Mouse (Mus musculus): Measurements from ENCODE around the gene Sez6l. TPM values are rescaled to one million over a fixed set of nuclear protein-coding genes. Genes with fewer than 3 reads are reported as not detected.

The Sez6l gene
- polyA plus RNA-seq, 1 experiment, result 105 TPM

GRCm38 (mm10) chr5:112591706-112592105 is 14.7 kb upstream of the Sez6l start:
- Histone ChIP-seq H3K4me1 (ENCODE audit: control insufficient read depth, insufficient read depth, low read length) (0 out of 2 replicates have a peak, but pooled peaks cover 1% of the 10 kb centered on the region), H3K4me3 (ENCODE audit: insufficient read depth, low read length) (no peak overlapping the region), H3K27ac (ENCODE audit: insufficient read depth, low read length) (no peak overlapping the region)
- TF ChIP-seq CTCF (IDR thresholded peaks at IDR 0.05; ENCODE audit: extremely low read depth, insufficient read depth, low read length) (no peak), POLR2A (IDR thresholded peaks at IDR 0.05; ENCODE audit: extremely low read depth, insufficient read depth, low read length) (no peak)

DNA sequence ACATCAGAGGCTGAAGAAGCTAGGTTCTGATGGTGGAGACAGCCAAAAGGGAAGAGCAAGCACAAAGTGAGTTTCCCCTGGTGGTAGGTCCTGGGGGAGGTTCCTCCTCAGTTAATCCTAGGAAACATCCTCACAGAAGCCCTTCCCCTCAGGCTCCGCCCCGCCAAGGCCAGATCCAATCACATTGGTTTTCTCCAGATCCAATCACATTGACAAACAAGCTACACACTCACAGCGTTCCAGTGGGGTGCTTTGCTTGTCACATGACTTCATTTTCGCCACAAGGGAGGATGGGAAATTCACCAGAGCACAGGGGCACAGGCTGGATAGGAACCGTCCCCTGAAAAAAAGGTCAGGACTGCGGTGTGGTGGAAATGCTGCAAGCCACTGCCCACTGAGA is 9.1 kb upstream of the Sez6l start:
- H3K4me1 ChIP-seq (ENCODE audit: control insufficient read depth, insufficient read depth, low read length), result no peaks in the 10 kb centered on the region
- H3K27ac ChIP-seq (ENCODE audit: insufficient read depth, low read length), result no peak overlapping the region
- H3K4me3 ChIP-seq (ENCODE audit: insufficient read depth, low read length), result no peak overlapping the region
- TF ChIP-seq CTCF (IDR thresholded peaks at IDR 0.05; ENCODE audit: extremely low read depth, insufficient read depth, low read length) (no peak), POLR2A (IDR thresholded peaks at IDR 0.05; ENCODE audit: extremely low read depth, insufficient read depth, low read length) (no peak)

GRCm38 (mm10) chr5:112584155-112584769 is 7.3 kb upstream of the Sez6l start:
- Histone ChIP-seq H3K4me1 (ENCODE audit: control insufficient read depth, insufficient read depth, low read length) (no peaks in the 10 kb centered on the region), H3K27ac (ENCODE audit: insufficient read depth, low read length) (no peak overlapping the region), H3K4me3 (ENCODE audit: insufficient read depth, low read length) (no peak overlapping the region)
- TF ChIP-seq CTCF (IDR thresholded peaks at IDR 0.05; ENCODE audit: extremely low read depth, insufficient read depth, low read length) (no peak), POLR2A (IDR thresholded peaks at IDR 0.05; ENCODE audit: extremely low read depth, insufficient read depth, low read length) (no peak)

DNA sequence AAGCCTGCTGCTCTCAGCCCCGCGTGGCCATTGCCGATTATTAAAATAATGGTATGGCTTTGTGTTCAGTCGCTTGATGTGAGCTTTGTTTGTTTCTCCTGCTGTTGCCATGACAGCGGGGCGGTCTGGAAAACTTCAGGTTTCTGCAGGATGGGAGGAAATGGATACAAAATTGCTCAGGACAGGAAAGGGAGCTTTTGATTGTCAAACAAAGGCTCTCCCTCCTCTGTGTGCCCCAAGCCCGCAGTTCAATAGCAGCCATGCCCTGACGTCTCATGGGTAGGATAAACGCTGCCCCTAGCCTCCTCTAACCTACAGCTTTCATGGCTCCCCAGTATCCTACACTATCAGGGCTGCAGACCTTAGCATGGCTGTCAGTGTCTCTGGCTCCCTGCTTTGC is 6.3 kb upstream of the Sez6l start:
- no peak for TF ChIP-seq CTCF (IDR thresholded peaks at IDR 0.05; ENCODE audit: extremely low read depth, insufficient read depth, low read length)
- TF ChIP-seq POLR2A (IDR thresholded peaks at IDR 0.05; ENCODE audit: extremely low read depth, insufficient read depth, low read length), result no peak
- Histone ChIP-seq H3K27ac (ENCODE audit: insufficient read depth, low read length) (no peak overlapping the region), H3K4me3 (ENCODE audit: insufficient read depth, low read length) (no peak overlapping the region), H3K4me1 (ENCODE audit: control insufficient read depth, insufficient read depth, low read length) (no peaks in the 10 kb centered on the region)

- H3K4me3 ChIP-seq (ENCODE audit: insufficient read depth, low read length), result peak overlapping the region; percentile 96
- H3K27ac ChIP-seq (ENCODE audit: insufficient read depth, low read length), result peak overlapping the region; percentile 92
- TF ChIP-seq POLR2A (IDR thresholded peaks at IDR 0.05; ENCODE audit: extremely low read depth, insufficient read depth, low read length), result no peak
- no peak for TF ChIP-seq CTCF (IDR thresholded peaks at IDR 0.05; ENCODE audit: extremely low read depth, insufficient read depth, low read length)
- no peaks in the 10 kb centered on the region; the same call in 1 of the 2 replicates for H3K4me1 ChIP-seq (ENCODE audit: control insufficient read depth, insufficient read depth, low read length)
Measured at GRCm38 (mm10) chr5:112577750-112578149, 765 bp upstream of the Sez6l start.

GRCm38 (mm10) chr5:112576361-112576992 is 508 bp downstream of the Sez6l start:
- Histone ChIP-seq H3K4me3 (ENCODE audit: insufficient read depth, low read length) (peak overlapping the region; percentile 96), H3K27ac (ENCODE audit: insufficient read depth, low read length) (peak overlapping the region; percentile 92), H3K4me1 (ENCODE audit: control insufficient read depth, insufficient read depth, low read length) (no peaks in the 10 kb centered on the region; the same call in 1 of the 2 replicates)
- no peak for TF ChIP-seq CTCF (IDR thresholded peaks at IDR 0.05; ENCODE audit: extremely low read depth, insufficient read depth, low read length)
- peak; percentile 47; the same call in 1 of the 2 replicates for TF ChIP-seq POLR2A (IDR thresholded peaks at IDR 0.05; ENCODE audit: extremely low read depth, insufficient read depth, low read length)

DNA sequence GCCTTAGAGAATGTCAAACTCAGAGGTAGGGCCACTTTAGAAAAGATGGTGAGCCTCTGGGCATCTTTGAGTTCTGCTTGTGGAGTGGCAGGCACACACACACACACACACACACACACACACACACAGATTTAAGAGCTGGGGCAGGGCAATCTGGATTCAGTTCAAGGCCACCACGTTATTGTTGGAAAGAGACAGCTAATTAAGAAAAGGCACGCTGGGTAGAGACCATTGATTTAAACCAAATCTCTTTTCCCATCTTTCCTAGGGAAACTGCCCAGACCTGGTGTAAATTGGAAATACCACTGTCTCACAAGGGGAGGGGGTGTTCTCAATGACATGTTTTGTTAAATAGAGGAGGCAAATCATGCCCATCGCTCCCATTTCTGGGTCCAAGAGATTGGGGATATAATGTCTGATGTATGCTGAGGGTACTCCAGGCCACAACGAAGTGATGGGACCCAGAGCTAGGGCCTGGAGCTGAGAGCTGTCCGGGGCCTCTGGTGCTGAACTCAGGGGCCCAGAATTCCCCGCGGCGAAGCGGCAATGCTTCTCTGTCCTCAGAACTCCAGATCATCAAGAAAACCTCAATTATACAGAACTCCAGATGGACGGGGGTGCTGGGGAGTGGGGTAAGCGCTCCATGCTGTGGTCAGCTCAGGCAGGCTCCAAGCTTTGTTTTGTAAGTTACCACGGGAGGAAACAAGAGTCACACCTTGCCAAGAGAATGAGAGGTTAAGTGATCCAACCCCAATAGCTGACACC is 1.7 kb downstream of the Sez6l start:
- H3K4me3 ChIP-seq (ENCODE audit: insufficient read depth, low read length), result peak overlapping the region; percentile 96
- TF ChIP-seq POLR2A (IDR thresholded peaks at IDR 0.05; ENCODE audit: extremely low read depth, insufficient read depth, low read length), result no peak
- TF ChIP-seq CTCF (IDR thresholded peaks at IDR 0.05; ENCODE audit: extremely low read depth, insufficient read depth, low read length), result no peak
- no peaks in the 10 kb centered on the region; the same call in 1 of the 2 replicates for H3K4me1 ChIP-seq (ENCODE audit: control insufficient read depth, insufficient read depth, low read length)
- no peak overlapping the region for H3K27ac ChIP-seq (ENCODE audit: insufficient read depth, low read length)

DNA sequence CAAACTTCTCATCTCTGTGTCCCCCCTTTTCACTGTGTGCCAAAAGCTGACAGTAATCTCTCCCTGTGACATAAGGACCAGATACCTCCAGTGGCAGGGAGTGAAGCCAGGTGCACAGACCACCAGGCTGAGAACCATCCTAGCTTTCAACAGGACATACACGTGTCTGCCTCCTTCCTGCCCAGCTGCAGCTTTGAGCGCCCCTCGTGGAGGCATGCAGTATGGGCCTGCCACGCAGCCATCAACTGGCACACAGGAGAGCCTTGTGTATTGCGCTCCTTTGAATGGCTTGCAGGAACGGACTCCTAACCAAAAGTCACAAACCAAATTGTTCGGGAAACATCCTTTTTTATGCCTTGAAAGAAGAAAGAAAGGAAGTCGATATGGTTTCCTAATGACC is 3.1 kb downstream of the Sez6l start:
- Histone ChIP-seq H3K4me1 (ENCODE audit: control insufficient read depth, insufficient read depth, low read length) (no peaks in the 10 kb centered on the region; the same call in 1 of the 2 replicates), H3K27ac (ENCODE audit: insufficient read depth, low read length) (no peak overlapping the region)

DNA sequence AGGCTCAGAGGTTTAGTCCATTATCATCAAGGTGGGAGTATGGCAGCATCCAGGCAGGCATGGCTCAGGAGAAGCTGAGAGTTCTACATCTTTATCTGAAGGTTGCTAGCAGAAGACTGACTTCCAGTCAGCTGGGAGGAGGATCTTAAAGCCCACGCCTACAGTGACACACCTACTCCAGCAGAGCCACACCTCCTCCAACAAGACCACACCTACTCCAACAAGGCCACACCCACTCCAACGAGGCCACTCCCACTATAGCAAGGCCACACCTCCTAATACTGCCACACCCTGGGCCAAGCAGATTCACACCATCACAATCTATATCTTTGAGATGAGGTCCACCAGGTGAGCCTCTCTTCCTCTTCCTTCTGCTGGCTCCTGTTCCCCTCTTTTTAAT is 4.8 kb downstream of the Sez6l start:
- H3K4me1 ChIP-seq (ENCODE audit: control insufficient read depth, insufficient read depth, low read length), result no peaks in the 10 kb centered on the region; the same call in 1 of the 2 replicates
- TF ChIP-seq CTCF (IDR thresholded peaks at IDR 0.05; ENCODE audit: extremely low read depth, insufficient read depth, low read length) (no peak), POLR2A (IDR thresholded peaks at IDR 0.05; ENCODE audit: extremely low read depth, insufficient read depth, low read length) (no peak)
- no peak overlapping the region for H3K4me3 ChIP-seq (ENCODE audit: insufficient read depth, low read length)
- no peak overlapping the region for H3K27ac ChIP-seq (ENCODE audit: insufficient read depth, low read length)

More for the DNA sequence above, 3.1 kb downstream of the Sez6l start:
- TF ChIP-seq POLR2A (IDR thresholded peaks at IDR 0.05; ENCODE audit: extremely low read depth, insufficient read depth, low read length) (0 out of 2 replicates have a peak, but pooled peaks have one; percentile 7), CTCF (IDR thresholded peaks at IDR 0.05; ENCODE audit: extremely low read depth, insufficient read depth, low read length) (peak; percentile 95)
- H3K4me3 ChIP-seq (ENCODE audit: insufficient read depth, low read length), result peak overlapping the region; percentile 96
